Mouse (Mus musculus): ENCODE measurements at regions not wholly inside any gene's neighbourhood (a gene's known extent, or its start where the extent isn't known, plus 50 kb on each side); places are given as distances from the start of the nearest gene placed in this dataset.

GRCm38 (mm10) chr1:16007809-16008208 lies 85.3 kb downstream of the 4930444P10Rik start:
- DNase-seq (ENCODE audit: low spot score in 2 of 2) = no peak

- no peak for DNase-seq (ENCODE audit: low spot score in 2 of 2)
Observed at GRCm38 (mm10) chr1:16006888-16007287, 86.2 kb downstream of the 4930444P10Rik start.

- no peak for DNase-seq (ENCODE audit: low spot score in 2 of 2)
Observed at GRCm38 (mm10) chr1:15997135-15997534, 96.0 kb downstream of the 4930444P10Rik start.

- DNase-seq (ENCODE audit: low spot score in 2 of 2) = no peak
Observed at GRCm38 (mm10) chr1:15996341-15996740, 96.8 kb downstream of the 4930444P10Rik start.

- peak; percentile 9 to 30 for DNase-seq (ENCODE audit: low spot score in 2 of 2)
Observed at GRCm38 (mm10) chr1:15993561-15994410, 99.3 kb downstream of the 4930444P10Rik start.

- DNase-seq (ENCODE audit: low spot score in 2 of 2) = no peak
Observed at GRCm38 (mm10) chr1:15990982-15991381, 102.1 kb downstream of the 4930444P10Rik start.

- no peak for DNase-seq (ENCODE audit: low spot score in 2 of 2)
Observed at GRCm38 (mm10) chr1:15985579-15985978, 107.5 kb downstream of the 4930444P10Rik start.

GRCm38 (mm10) chr1:15979333-15979732 lies 113.8 kb downstream of the 4930444P10Rik start:
- DNase-seq (ENCODE audit: low spot score in 2 of 2) = no peak

GRCm38 (mm10) chr1:15959578-15959977 lies 133.5 kb downstream of the 4930444P10Rik start:
- DNase-seq (ENCODE audit: low spot score in 2 of 2) = no peak

- DNase-seq (ENCODE audit: low spot score in 2 of 2) = no peak
Observed at GRCm38 (mm10) chr1:15958661-15959060, 134.5 kb downstream of the 4930444P10Rik start.

GRCm38 (mm10) chr1:15943662-15944061 lies 149.5 kb downstream of the 4930444P10Rik start:
- peak; percentile 35 to 62 for DNase-seq (ENCODE audit: low spot score in 2 of 2)

GRCm38 (mm10) chr1:15943041-15943440 lies 150.1 kb downstream of the 4930444P10Rik start:
- no peak for DNase-seq (ENCODE audit: low spot score in 2 of 2)
